Mouse (Mus musculus): Measurements from ENCODE around the gene Tnrc6c.

GRCm38 (mm10) chr11:117769683-117770047, 115.6 kb downstream of the Tnrc6c start:
- no peak for TF ChIP-seq CTCF (IDR thresholded peaks at IDR 0.05; ENCODE audit: extremely low read depth, insufficient read depth, insufficient read length, insufficient replicate concordance)
- no peak for TF ChIP-seq POLR2A (IDR thresholded peaks at IDR 0.05; ENCODE audit: low read depth, low read length)
